Mouse (Mus musculus): ENCODE data around the gene 0610010K14Rik.

DNA sequence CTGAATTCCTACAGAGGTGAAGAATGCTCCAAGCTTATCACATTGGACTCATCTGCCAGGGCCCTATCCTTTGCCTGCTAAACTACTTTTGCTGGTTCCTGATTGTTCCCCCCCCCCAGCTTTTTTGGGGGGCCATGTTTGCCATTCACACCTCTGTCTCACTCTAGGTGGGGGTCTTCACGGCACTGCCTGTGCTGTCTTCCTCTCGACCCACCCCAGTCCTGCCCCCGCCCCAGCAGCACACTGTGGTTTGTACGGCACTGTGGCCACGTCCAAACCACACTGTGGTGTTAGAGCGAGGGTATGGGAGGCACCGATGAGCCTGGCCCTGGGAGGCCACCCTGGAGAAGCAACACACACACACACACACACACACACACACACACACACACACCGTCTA is 3.2 kb downstream of the 0610010K14Rik start:
- no peak for TF ChIP-seq CTCF (IDR thresholded peaks at IDR 0.05; ENCODE audit: extremely low read depth, insufficient read depth, insufficient read length, insufficient replicate concordance)
- no peak for TF ChIP-seq POLR2A (IDR thresholded peaks at IDR 0.05; ENCODE audit: low read depth, low read length)

Data from spleen, adult 2 months (tissue).